Mouse (Mus musculus) cerebellum, adult 18-20 months (tissue): Measurements from ENCODE around the gene Sdk1.

ENCODE experiments used
- DNase-seq, 2 experiments: peaks; one replicate each; pipeline ENCODE4 v3.0.0; 2021

Gene Sdk1

DNA sequence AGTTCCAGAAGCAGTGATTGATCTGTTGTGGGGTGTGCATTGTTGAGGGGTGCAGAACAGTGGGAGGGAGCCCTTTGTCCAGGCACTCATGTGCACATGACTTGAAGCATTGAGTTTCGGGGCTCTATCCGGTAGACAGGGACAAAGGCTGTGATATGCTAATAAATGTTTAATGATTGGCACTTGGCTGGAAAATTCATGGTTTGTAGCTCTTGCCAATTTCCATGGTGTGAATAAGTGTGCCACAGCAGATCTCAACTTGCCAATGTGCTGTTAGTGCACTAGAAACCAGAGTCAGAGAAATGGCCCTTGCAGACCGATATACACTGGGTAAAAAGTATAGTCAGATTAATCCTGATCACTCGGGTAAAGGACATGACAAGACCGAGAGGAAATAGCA is 404.4 kb downstream of the Sdk1 start:
- no peak for DNase-seq

GRCm38 (mm10) chr5:141646621-141647020 is 405.3 kb downstream of the Sdk1 start:
- no peak for DNase-seq

DNA sequence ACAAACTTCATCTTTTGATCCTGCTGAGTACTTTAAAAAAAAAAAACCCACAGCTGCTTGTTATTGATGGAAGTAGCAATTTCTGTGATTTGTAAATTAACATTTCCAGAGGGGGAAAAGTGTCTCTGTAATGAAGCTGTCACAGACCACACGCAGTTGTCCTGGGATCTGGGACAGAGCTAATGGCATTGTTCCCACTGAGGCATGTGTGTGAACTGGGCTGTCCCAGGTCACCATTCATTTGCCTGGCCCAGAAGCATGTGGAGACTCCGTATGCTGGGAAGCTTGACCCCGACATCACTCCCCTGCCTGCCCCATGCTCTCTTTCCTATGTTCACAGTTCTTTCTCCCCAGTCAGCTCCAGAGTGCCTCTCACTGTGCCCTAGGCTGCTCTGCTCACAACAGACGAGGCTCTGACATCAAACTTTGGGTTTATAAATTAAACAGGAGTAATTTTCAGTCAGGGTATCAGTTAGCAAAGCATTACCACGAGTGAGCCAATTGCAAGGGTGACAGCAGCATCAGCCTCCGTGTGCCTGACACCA is 408.6 kb downstream of the Sdk1 start:
- DNase-seq = no peak

DNA sequence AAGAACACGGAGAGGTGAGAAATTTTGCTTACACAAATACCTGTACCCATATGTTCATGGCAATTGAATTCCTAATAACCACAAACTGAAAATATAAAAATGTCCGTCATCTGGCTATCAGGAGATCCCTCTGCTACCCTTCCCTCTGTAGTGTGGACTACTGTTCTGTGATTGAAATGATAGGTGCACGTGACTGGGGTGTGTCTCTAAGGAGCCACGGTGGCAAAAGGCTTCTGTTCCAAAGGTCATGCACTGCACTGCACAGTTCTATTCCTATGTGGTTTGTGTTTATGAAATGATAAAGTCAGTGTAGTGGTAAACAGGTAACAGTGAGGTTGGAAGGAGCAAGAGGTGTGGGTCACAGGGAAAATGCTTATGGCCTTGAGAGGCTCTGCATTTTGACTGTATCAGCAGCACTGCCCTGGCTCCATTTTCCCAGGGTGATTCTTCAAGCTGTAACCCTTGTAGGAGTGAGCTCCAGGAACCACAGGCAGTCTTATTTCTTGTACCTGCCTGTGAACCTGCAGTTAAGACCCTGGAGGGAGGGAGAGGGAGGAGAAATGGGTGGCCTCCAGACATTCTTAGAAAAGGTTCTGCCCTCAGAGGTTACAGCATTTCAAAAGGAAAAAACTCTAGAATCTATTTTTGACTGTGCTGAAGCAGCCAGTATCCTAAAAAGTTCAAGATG is 410.5 kb downstream of the Sdk1 start:
- no peak for DNase-seq

DNA sequence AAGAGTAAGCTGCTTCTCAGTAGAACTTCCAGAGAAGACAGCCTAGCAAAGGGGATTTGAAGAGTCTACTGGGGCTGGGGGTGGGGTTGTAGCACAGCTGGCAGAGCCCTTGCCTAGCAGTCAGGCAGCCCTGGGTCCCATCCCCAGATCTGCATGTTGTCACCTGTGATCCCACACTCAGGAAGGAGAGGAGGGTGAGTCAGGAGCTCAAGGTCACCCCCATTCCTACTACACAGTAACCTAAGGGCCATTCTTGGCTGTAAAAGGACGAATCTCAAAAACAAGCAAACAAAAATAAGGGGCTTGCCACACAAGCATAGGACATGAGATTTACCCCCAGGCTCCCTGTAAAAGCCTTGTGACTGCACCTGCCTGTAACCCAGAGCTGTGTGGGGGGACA is 435.1 kb downstream of the Sdk1 start:
- no peak for DNase-seq

DNA sequence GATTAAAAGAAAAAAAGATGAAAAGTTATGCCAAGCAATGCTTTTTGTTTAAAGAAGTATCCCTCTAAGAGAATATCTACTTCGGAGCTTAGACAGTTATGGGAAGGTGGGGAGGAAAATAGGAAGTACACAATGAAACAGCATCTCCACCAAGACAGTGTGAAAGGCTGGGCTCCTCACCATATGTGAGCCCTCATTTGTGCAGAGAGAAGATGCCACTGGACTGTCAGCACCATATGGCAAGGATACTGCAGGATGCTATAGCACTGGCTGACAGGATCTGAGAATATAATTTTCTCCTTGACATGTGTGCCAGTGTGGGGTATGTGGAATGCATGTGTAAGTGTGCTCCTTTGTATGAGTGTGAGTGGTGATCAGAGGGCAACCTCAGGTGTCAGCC is 435.7 kb downstream of the Sdk1 start:
- no peak for DNase-seq

GRCm38 (mm10) chr5:141677841-141678240 is 436.6 kb downstream of the Sdk1 start:
- no peak for DNase-seq

DNA sequence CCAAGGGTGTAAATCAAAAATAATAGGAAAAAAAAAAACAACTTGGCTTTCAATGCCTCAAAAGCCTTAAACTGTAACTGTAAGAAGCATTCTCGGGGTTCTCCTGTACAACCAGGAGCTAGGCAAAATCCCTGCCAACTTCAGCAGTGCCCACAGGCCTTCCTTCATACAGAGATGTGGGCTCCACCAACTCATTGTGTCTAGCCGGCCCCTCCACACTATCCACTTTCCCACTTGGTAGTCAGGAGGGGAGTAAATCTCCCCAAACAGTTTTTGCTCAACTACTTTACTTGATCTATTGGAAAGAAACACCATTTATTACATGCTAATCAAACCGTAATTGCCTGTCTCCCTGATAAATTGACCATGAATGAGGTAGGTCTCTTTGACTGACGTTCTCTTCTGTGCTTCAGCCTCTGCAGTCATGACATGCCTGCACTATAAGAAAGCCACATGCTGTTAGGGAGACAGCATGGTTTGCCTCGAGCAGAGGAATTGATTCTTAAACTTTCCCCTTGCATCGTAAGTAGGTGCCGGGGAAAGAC is 445.7 kb downstream of the Sdk1 start:
- DNase-seq = no peak

DNA sequence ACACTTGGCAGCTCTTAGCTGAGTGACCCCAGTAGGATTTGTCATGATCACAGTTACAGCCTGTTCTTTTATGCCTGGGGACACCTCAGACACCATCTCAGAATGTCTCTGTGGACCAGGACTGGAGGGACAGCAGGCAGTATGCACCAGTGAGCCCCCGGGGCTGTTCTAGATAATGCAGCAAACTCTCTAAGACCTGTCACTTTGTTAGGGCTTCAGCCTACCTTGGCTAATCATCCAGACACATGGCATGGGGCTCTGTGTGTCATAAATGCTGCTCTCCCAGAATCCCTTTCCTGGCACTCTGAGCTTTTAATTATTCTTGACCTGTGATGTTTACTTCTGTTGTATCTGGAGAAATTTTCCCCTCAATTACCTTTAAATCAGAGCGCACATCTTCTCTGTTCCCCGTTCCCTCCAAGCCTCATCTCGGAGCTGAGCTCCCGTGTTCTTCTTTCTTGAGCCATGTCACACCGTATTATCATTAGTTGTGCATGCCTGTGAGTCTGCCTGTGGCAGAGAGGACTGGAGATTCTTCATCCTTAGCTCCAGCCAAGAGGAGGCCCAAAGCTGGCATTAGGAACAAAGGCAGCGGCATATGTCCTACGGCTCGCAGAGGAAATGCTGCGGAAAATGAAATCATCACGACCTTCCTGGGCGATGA is 448.3 kb downstream of the Sdk1 start:
- DNase-seq = peak; percentile 23 to 29

DNA sequence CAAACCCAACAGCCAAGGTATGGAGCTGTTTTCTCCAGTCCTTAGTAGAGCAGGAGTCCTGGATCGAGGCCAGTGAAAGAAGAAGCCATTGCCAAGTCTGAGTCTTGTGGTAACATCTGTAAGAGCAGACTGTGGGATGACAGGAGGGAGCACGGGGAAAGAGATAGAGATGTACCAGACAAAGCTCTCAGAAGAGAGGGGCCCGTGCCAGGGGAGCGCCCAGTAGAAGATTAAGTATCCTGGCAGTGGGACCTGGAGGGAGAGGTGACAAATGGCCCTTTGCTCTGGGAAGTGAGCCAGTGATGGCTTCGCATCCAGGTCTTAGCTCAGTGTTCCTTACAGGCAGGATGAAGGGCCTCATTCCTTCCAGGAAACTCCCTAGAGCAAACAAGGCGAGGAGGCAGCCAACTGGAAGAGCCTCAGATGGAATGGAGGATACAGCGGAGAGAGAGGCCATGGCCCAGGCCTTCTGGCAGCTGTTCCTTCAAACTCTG is 450.2 kb downstream of the Sdk1 start:
- DNase-seq = peak; percentile 71 to 73

- no peak for DNase-seq
Observed at GRCm38 (mm10) chr5:141693716-141694115, 452.4 kb downstream of the Sdk1 start.

DNA sequence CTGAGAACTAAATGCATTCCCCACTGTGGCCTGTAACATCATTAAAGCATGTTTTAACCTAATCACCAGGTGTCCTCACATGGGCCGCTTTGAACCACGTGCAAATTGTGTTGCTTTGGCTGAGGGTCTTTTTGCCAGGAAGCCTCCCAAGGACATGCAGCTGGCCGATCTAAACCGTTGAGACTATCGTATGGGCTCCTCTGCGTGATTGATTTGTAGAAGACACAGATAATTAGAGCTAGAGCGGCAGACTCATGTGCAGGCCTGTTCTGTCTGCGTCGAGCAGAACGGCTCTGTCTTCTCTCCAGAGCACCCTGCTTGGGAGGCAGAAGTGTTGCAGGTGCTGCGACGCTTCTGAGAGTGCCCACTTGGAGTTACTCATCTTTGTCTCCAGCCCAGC is 453.6 kb downstream of the Sdk1 start:
- DNase-seq = no peak

DNA sequence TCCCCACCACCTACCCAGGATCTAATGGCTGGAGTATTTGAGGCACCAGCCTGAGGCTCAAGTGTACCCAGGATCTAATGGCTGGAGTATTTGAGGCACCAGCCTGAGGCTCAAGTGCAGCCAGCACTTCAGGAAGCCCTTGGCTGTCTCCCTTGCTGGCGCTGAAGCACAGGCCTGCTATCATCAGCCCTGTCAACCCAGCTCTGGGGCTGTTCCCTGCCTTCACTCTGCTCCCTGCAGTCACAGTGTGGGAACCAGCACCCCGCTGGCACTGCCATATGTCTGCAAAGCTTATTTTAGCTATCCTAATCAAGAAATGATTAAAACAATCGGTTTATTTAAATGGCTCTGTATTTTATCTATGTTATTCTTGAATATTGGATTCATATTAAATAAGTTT is 457.1 kb downstream of the Sdk1 start:
- DNase-seq = peak; percentile 88 to 93

DNA sequence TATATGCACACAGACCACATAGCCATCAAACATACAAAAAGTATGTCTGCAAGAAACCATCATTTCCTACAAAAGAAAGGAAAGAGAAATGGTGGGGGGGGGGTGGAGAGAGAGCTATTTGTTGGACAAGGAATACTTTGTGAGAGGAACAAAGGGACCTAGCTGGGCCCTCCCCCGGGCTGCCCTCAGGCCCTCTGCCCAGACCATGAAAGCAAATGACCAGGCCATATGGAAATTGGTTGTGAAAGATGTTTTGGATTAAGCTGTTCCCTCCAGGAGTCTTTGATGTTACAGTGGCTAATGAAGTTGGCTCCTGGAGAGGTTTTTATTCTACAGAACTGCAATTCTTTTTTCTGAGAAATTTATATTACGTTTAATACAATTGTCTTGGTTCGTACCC is 479.5 kb downstream of the Sdk1 start:
- DNase-seq = no peak

- DNase-seq = no peak
Observed at GRCm38 (mm10) chr5:141727968-141728367, 486.7 kb downstream of the Sdk1 start.

DNA sequence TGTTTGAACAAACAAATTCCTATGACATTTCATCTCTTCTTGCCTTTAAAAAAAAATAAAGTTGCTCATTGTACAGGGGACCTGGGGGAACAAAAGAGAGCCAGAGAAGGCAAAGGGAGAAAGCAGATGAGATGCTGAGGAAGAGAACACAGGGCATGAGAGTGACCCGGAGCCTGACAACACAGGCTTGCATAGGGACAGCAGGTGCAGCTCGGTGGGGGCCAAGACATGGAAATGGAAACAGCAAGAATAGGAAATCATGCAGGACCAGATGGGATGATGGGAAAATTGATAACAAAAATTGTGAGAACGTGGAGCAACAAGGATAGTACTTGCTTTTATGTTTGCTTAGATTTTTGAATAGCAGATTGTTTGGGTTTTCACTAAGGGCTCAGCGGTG is 488.7 kb downstream of the Sdk1 start:
- DNase-seq = no peak

DNA sequence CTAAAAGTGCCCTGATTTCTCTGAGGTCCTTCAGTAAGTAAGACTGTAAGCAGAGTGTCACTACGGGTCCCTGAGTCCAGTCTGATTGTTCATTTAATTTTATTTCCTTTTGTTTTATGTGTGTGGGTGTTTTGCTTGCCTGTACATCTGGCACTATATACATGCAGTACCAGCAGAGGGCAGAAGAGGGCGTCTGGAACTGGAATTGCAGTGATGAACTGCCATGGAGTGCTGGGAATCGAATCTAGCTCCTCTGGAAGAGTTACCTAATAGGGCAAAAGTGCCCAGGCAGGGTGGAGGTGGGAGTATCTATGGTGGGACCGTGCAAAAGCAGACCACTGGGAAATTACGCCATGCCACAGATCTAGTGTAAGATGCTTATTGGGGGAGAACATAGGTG is 497.4 kb downstream of the Sdk1 start:
- no peak for DNase-seq

DNA sequence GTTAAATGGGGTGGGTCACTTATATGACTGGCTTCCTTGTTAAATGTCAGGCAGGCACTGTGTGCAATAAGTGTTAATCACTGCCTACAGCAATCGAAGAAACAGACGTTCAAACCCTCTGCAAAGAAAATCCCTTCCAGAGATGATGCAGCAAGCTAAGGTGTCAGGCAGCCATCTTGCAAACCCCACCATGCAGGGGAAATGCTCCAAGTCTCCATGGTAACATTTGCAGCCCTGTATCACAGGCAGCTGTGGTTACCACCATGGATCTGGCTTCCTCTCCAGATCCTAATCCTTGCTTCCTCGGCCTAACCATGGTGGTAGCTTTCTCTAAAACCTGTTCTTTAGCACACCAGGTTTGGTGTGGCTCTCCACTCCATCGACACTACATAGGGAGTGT is 507.5 kb downstream of the Sdk1 start:
- no peak for DNase-seq

- DNase-seq = no peak
Observed at GRCm38 (mm10) chr5:141754278-141754677, 513.0 kb downstream of the Sdk1 start.

GRCm38 (mm10) chr5:141758885-141759284 is 517.6 kb downstream of the Sdk1 start:
- no peak for DNase-seq

DNA sequence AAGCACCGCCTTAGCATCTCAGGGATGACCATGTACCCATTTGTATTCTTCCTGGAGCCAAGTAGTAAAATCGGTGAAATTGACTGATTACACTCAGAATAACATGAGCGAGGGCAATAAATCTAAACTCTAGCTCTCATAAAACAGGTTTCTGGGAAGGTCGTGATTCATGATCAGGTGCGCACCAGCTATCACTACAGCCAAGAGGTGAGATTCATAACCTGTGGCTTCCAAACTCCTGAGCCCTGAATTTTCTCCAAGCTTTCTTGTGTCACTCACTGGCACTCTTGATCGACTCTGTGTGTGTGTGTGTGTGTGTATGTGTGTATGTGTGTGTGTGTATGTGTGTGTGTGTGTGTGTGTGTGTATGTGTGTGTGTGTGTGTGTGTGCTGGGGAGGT is 522.8 kb downstream of the Sdk1 start:
- no peak for DNase-seq

DNA sequence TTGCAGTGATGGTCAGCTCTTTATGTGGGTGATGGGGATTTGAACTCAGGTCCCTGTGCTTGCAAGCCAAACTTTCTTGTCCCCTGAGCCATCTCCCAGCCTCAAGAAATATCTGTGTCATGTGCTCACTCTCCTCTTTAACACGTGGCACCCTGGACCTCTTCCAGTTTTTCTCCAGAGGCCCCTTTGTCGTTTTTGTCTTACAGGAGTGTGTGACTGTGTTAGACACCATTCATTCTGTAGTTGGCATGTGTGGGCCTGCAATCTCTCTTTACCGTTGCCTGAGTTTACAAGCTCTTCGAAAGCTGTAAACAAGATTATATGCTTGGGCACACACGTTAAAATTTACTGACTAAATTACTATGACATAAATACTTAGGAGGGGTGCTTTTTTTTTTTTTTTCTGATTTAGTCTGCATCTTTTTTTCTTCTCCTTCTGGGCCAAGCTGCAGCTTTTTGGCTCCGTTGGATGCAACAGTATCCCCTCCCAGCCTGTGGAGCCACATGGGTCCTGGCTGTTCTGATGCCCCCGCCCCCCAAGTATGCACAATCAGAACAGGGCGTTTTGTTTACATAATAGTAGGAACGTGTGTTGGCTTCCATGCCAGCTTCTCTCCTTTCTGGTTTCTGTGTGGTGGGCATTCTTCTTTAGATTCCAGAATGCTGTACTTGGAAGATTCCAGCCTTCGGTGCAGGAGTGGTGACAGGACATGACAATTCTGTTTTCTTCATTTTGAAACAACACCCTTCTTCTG is 527.6 kb downstream of the Sdk1 start:
- no peak for DNase-seq

DNA sequence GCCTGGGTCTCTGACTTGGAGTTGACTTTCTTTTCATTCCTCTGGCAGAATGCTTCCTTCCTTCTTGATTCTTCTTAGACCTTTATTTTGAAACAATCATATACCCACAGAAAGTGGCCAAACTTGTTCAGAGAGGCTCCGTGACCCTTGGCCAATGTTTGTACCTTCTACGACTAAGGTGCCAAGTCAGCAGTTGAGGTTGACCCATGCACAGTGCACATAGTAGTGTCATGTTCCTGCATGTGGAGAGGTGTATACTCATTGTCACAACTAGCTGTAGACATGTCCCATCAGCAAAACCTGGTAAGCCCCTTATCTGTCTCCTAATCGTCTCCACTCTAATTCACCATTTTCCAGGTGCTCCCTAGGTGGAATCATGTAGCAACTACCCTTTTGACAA is 530.2 kb downstream of the Sdk1 start:
- DNase-seq = no peak
